Mouse (Mus musculus): Measurements from ENCODE around the gene Ggta1. TPM values are rescaled to one million over a fixed set of nuclear protein-coding genes. Genes with fewer than 3 reads are reported as not detected.

Gene Ggta1
- 4.1 and 4.7 TPM in 2 replicates for polyA plus RNA-seq (2015; fragmentation: Nextera tagmentation; extraction: Ambion mirVana)

- Histone ChIP-seq H3K4me1 (peaks cover 34% of the 10 kb centered on the region), H3K9ac (peak within 1 kb of the TSS; percentile 70), H3K27me3 (peaks cover 21% of the 10 kb centered on the region), H3K4me3 (peak within 1 kb of the TSS; percentile 54), H3K9me3 (replicated peaks) (no peaks in the 10 kb centered on the region), H3K27ac (no peak within 1 kb of the TSS), H3K36me3 (ENCODE audit: poor library complexity, severe bottlenecking) (no peaks in the 10 kb centered on the region), H3K4me2 (peak within 1 kb of the TSS; percentile 93)
- WGBS = 24% methylated on average over 7 of the region's 7 CpGs
- ATAC-seq = no peak; the same call in 1 of the 2 replicates
Measured at GRCm38 (mm10) chr2:35462791-35463281, at the start of gene Ggta1. Ggta1 (minus strand) TSS chr2:35463231.

- Histone ChIP-seq H3K4me3 (no peak overlapping the region), H3K4me1 (peaks cover 13% of the 10 kb centered on the region), H3K9ac (no peak overlapping the region), H3K9me3 (replicated peaks) (no peaks in the 10 kb centered on the region; the same call in 1 of the 2 replicates), H3K4me2 (no peak overlapping the region), H3K36me3 (ENCODE audit: poor library complexity, severe bottlenecking) (no peaks in the 10 kb centered on the region), H3K27ac (no peak overlapping the region), H3K27me3 (no peaks in the 10 kb centered on the region)
- ATAC-seq = no peak
- WGBS = 92% methylated on average over 4 of the region's 4 CpGs
Measured at GRCm38 (mm10) chr2:35512226-35512625, 49.2 kb upstream of the Ggta1 start.

DNA sequence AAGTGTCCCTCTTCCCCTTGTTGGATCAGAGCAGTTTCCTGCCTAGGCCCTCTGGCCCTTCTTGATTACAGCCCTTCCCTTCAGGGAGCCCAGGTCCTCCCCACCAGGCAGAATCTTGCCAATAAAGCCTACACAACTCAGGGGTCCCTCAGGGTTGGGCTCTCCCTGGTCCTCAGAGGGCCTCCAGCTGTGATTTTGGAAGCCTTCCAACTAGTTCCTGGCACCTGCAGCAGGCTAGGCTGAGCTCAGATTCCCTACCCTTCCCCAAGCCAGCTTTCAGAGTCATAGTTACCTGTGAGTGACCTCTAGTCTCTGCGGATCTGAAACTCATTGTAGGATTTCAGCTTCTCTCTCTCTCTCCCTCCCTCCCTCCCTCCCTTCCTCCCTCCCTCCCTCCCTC is 47.9 kb upstream of the Ggta1 start:
- peaks cover 22% of the 10 kb centered on the region for H3K4me1 ChIP-seq
- WGBS = 38% methylated on average over 1 of the region's 1 CpGs
- no peak for ATAC-seq

DNA sequence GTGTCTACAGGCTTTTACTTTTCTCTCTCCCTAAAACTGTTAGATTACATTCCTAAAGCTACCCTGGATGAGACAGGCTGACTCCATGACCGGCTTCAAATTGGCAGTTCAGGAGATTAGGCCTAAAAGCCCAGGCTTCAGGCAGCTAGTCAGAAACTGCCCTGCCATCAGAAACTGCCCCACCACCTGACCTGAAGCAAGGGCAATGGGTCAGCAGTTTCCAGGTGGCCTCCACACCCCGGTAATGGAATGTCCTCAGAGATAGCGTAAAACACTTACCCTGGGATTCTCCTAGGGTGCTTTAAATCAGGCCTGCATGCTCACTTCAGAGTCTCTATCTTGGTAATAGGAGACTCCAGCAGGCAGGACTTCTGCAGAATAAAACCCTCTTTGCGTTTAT is 46.9 kb upstream of the Ggta1 start:
- no peak for ATAC-seq
- Histone ChIP-seq H3K27me3 (no peaks in the 10 kb centered on the region), H3K4me1 (peaks cover 22% of the 10 kb centered on the region), H3K9me3 (replicated peaks) (no peaks in the 10 kb centered on the region; the same call in 1 of the 2 replicates), H3K4me3 (no peak overlapping the region), H3K9ac (no peak overlapping the region), H3K4me2 (no peak overlapping the region), H3K27ac (no peak overlapping the region), H3K36me3 (ENCODE audit: poor library complexity, severe bottlenecking) (no peaks in the 10 kb centered on the region)
- 83% methylated on average over 4 of the region's 4 CpGs for whole genome bisulfite sequencing

More for the DNA sequence above, 47.9 kb upstream of the Ggta1 start:
- Histone ChIP-seq H3K9me3 (replicated peaks) (no peaks in the 10 kb centered on the region; the same call in 1 of the 2 replicates), H3K9ac (no peak overlapping the region), H3K27ac (no peak overlapping the region), H3K36me3 (ENCODE audit: poor library complexity, severe bottlenecking) (no peaks in the 10 kb centered on the region), H3K4me3 (no peak overlapping the region), H3K27me3 (no peaks in the 10 kb centered on the region), H3K4me2 (no peak overlapping the region)

DNA sequence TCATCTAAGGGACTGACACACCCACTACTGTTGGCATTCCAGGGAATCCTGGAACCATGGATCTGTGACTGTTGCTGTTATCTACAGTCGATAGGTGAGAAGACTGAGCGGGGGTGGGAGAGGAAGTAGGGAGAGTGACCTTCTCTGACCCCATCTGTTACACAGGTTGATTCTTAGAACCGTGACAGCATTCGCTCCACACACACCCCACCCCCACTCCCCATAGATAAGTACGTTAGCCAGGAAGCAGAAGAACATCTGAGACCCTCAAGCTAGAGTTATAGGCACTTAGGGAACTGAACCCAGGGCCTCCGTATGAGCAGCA is 46.3 kb upstream of the Ggta1 start:
- Histone ChIP-seq H3K27ac (no peak overlapping the region), H3K4me3 (no peak overlapping the region), H3K9me3 (replicated peaks) (no peaks in the 10 kb centered on the region; the same call in 1 of the 2 replicates), H3K9ac (no peak overlapping the region), H3K27me3 (no peaks in the 10 kb centered on the region), H3K4me2 (no peak overlapping the region), H3K36me3 (ENCODE audit: poor library complexity, severe bottlenecking) (no peaks in the 10 kb centered on the region), H3K4me1 (peaks cover 22% of the 10 kb centered on the region)
- no peak for ATAC-seq
- WGBS = 72% methylated on average over 6 of the region's 6 CpGs

DNA sequence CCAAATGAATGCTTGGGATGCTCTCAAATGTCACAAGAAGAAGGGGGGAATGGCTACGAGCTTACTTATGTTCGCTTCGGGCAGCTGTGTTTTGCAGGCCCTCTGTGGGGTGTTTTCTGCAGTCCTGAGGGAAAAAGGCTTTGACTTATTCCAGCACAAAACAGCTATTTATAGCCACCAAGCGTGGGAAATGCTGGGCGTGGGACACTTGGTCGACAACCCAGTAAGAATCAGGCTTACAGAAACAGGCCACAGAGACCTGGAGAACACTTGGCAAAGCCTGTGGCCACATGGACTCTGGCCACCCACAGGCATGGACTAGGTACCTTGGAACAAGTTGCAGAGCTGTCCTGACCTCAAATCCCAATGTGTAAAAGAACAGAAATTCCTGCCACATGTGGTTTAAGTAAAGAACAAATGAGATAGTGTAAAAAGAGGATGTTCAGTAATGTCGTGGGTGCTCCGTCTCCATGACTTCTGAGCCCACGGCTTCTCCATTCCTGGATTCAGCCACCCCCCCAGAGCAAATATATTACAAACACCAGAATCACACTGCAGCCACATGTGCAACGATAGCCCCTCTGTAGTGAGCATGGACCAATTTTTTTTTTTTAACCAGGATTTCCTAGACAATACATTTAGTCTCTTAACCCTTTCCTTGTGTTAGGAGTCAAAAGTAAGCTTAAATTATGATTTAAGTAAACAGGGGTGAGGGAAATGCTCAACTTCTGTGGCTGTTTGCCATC is 45.7 kb upstream of the Ggta1 start:
- Histone ChIP-seq H3K9ac (no peak overlapping the region), H3K27me3 (no peaks in the 10 kb centered on the region), H3K36me3 (ENCODE audit: poor library complexity, severe bottlenecking) (no peaks in the 10 kb centered on the region), H3K27ac (no peak overlapping the region), H3K4me1 (peaks cover 17% of the 10 kb centered on the region), H3K4me2 (no peak overlapping the region), H3K9me3 (replicated peaks) (no peaks in the 10 kb centered on the region; the same call in 1 of the 2 replicates), H3K4me3 (no peak overlapping the region)
- ATAC-seq = no peak
- WGBS = 57% methylated on average over 10 of the region's 10 CpGs

DNA sequence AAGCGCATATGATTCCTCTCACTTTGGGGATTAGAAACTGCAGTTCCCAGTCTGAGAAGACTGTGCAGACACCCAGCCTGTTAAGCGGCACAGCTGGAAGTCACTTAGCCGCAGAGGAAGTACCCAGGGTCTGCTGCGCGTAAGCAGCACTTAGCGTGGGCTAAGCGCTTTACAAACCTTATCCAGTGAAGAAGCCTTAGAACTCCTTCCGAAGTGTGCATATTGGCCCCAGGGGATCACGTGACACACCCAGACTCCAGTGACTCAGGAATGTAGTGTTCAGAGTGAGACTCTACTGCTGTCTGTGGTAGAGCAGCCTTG is 44.1 kb upstream of the Ggta1 start:
- peak; percentile 48; the same call in 1 of the 2 replicates for ATAC-seq
- Histone ChIP-seq H3K27me3 (no peaks in the 10 kb centered on the region), H3K4me1 (peaks cover 11% of the 10 kb centered on the region), H3K27ac (no peak overlapping the region), H3K9me3 (replicated peaks) (no peaks in the 10 kb centered on the region), H3K4me3 (no peak overlapping the region), H3K4me2 (no peak overlapping the region), H3K9ac (no peak overlapping the region), H3K36me3 (ENCODE audit: poor library complexity, severe bottlenecking) (no peaks in the 10 kb centered on the region)
- WGBS = 48% methylated on average over 9 of the region's 9 CpGs

DNA sequence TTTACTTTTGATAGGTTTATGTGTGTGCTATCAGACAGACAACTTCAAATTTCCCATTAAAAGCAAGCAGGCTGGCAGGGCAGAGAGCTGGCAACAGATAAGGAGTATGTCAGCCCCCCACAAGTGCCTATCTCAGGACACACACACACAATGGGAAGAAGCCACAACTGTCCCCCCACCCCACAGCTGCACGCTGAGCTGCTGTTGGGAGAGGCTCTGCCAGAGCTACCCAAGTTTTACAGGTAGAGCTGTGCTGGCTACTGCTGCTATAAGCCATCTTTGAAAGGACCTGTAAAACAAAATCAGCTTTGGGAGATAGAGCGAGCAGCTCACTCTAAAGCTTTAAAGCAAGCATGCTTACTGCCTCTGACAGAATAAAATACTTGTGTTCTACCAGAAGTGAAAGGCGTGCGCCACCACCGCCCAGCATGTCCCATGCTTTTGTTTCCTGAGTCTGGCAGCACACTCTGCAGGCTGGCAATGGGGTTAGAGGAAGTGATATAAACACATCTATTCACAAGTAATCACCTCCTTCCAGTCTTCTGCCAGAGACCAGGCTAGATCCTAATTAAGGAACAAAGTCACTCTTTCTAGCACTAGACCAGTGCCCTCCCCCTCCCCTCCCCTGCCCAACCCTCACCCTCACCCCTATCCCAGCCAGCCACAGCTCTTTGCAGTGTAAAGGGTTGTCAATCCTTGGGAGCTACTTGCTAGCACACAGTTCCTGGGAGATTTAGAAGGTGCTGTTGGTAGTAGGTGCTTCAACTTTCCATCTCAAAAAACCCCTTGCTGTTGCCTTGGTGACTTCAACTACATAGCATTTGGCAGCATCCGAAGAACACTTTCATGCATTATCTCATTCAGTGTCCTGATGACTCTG is 43.5 kb upstream of the Ggta1 start:
- H3K27ac ChIP-seq = no peak overlapping the region
- 28% methylated on average over 6 of the region's 6 CpGs for WGBS
- ATAC-seq = peak; percentile 45; the same call in 1 of the 2 replicates

GRCm38 (mm10) chr2:35505519-35506286 is 42.7 kb upstream of the Ggta1 start:
- Histone ChIP-seq H3K4me3 (no peak overlapping the region), H3K27ac (no peak overlapping the region), H3K36me3 (ENCODE audit: poor library complexity, severe bottlenecking) (no peaks in the 10 kb centered on the region), H3K9me3 (replicated peaks) (no peaks in the 10 kb centered on the region), H3K4me2 (no peak overlapping the region), H3K9ac (no peak overlapping the region), H3K4me1 (peaks cover 11% of the 10 kb centered on the region), H3K27me3 (no peaks in the 10 kb centered on the region)
- WGBS = 90% methylated on average over 6 of the region's 6 CpGs
- ATAC-seq = no peak

More for the DNA sequence above, 43.5 kb upstream of the Ggta1 start:
- Histone ChIP-seq H3K4me1 (peaks cover 11% of the 10 kb centered on the region), H3K4me2 (no peak overlapping the region), H3K4me3 (no peak overlapping the region), H3K36me3 (ENCODE audit: poor library complexity, severe bottlenecking) (no peaks in the 10 kb centered on the region), H3K9ac (no peak overlapping the region), H3K27me3 (no peaks in the 10 kb centered on the region), H3K9me3 (replicated peaks) (no peaks in the 10 kb centered on the region)

DNA sequence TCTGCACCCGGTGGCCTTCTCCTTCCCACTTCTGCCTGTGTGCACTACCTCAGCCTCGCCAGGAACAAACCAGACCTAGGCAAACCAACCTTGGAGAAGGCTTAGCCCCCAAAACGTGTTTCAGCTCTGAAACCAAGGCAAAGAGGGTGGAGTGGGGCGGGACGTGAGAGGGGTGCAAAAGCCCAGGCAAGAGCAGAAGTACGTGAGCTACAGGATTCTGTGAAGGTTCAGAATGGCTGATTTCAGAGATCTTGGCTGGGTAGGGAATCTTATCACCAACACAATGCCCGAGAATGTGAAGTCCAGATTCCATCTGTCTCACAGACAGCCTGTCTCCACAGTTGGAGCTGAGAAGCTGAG is 41.4 kb upstream of the Ggta1 start:
- H3K27me3 ChIP-seq = no peaks in the 10 kb centered on the region
- no peak overlapping the region for H3K27ac ChIP-seq
- H3K4me2 ChIP-seq = no peak overlapping the region
- no peak for ATAC-seq
- WGBS = 87% methylated on average over 7 of the region's 7 CpGs
- H3K9ac ChIP-seq = no peak overlapping the region
- no peaks in the 10 kb centered on the region for H3K36me3 ChIP-seq (ENCODE audit: poor library complexity, severe bottlenecking)
- H3K4me3 ChIP-seq = no peak overlapping the region
- H3K9me3 ChIP-seq (replicated peaks) = no peaks in the 10 kb centered on the region
- peaks cover 11% of the 10 kb centered on the region for H3K4me1 ChIP-seq

DNA sequence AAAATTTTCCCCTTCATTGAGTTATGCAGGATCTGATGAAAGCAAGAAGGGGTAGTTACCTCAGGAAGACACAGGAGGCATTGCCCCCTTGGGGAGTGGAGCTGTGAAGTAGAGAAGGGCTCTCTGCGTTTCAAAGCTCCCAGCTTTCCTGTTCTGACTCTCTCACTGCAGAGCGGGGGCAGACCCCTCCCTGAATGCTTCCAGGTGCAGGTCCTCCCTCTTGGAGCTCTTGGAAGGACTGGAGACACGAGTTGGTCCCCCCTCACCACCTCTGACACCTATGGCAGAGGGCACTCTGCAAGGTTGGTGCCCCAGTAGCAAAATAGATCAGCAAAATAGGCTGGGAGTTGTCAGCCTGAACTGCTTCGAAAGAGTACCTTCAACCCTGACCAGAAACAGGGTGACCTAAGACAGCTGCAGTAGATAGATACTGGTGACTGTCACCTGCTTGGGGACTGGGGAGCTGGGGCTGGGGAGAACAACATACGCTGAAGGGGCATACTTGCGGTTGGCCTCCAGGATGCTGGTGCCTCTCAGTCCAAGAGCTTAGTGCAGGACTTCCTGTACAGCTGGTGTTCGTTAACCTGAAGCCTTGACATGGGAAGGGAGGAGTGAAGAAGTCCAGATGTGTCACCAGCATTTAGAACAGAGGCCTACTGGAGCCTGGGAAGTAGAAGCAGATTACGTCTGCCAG is 40.8 kb upstream of the Ggta1 start:
- Histone ChIP-seq H3K27ac (no peak overlapping the region), H3K9me3 (replicated peaks) (no peaks in the 10 kb centered on the region), H3K4me2 (no peak overlapping the region), H3K27me3 (no peaks in the 10 kb centered on the region), H3K9ac (no peak overlapping the region), H3K36me3 (ENCODE audit: poor library complexity, severe bottlenecking) (no peaks in the 10 kb centered on the region), H3K4me3 (no peak overlapping the region), H3K4me1 (peaks cover 11% of the 10 kb centered on the region)
- no peak for ATAC-seq
- WGBS = 72% methylated on average over 8 of the region's 8 CpGs
